Mouse (Mus musculus) myocyte (in vitro differentiated cells): ENCODE measurements around the gene Olfr279.

Experiments
- CEBPB ChIP-seq: IDR thresholded peaks from 2 replicates; pipeline ENCODE4 v1.6.1; 2011; ENCODE audit warnings: mild to moderate bottlenecking, moderate library complexity; ENCODE audit not compliant: poor library complexity, insufficient read depth, severe bottlenecking
- MAX ChIP-seq: IDR thresholded peaks from one replicate; pipeline ENCODE4 v1.6.1; 2011; ENCODE audit warnings: low read depth, mild to moderate bottlenecking, control low read depth
- MYOD1 ChIP-seq, 3 experiments: IDR thresholded peaks; one replicate each; pipeline ENCODE4 v1.6.1; 2011; ENCODE audit warnings: control low read depth in 2 of 3, low read depth in 2 of 3, mild to moderate bottlenecking in 2 of 3, moderate library complexity in 1 of 3; ENCODE audit not compliant: insufficient read length in 2 of 3, control insufficient read depth in 1 of 3
- MYOG ChIP-seq, 3 experiments: IDR thresholded peaks; one replicate each; pipeline ENCODE4 v1.6.1; 2011; ENCODE audit warnings: control low read depth in 2 of 3, low read depth in 2 of 3, mild to moderate bottlenecking in 2 of 3; ENCODE audit not compliant: insufficient read length in 2 of 3, control insufficient read depth in 1 of 3, insufficient read depth in 1 of 3
- POLR2A ChIP-seq: IDR thresholded peaks from one replicate; pipeline ENCODE4 v1.6.1; 2011; ENCODE audit warnings: low read depth, mild to moderate bottlenecking, control low read depth, moderate library complexity; ENCODE audit not compliant: insufficient read length
- POLR2AphosphoS2 ChIP-seq: IDR thresholded peaks from one replicate; pipeline ENCODE4 v1.6.1; 2011; ENCODE audit warnings: low read depth, control low read depth; ENCODE audit not compliant: insufficient read length
- REST ChIP-seq: IDR thresholded peaks from one replicate; pipeline ENCODE4 v1.6.1; 2011; ENCODE audit warnings: mild to moderate bottlenecking, control low read depth, moderate library complexity; ENCODE audit not compliant: insufficient read depth, insufficient read length
- TCF12 ChIP-seq: IDR thresholded peaks from one replicate; pipeline ENCODE4 v1.6.1; 2011; ENCODE audit warnings: mild to moderate bottlenecking, control low read depth; ENCODE audit not compliant: poor library complexity, insufficient read depth, severe bottlenecking
- TCF3 ChIP-seq: IDR thresholded peaks from one replicate; pipeline ENCODE4 v1.6.1; 2011; ENCODE audit warnings: low read depth, control low read depth; ENCODE audit not compliant: insufficient read length
- USF1 ChIP-seq: IDR thresholded peaks from one replicate; pipeline ENCODE4 v1.6.1; 2011; ENCODE audit warnings: low read depth, mild to moderate bottlenecking, control low read depth, moderate library complexity

GRCm38 (mm10) chr15:98514146-98514545, 21.9 kb downstream of the Olfr279 start:
- TF ChIP-seq POLR2A (no peak), MYOG (IDR thresholded peaks at IDR 0.05; ENCODE audit: control insufficient read depth in 1 of 3, insufficient read depth in 1 of 3, insufficient read length in 2 of 3, low read depth in 2 of 3) (no peak), MYOD1 (IDR thresholded peaks at IDR 0.05; ENCODE audit: control insufficient read depth in 1 of 3, insufficient read length in 2 of 3, low read depth in 2 of 3) (no peak), CEBPB (no peak), REST (no peak), MAX (no peak), POLR2AphosphoS2 (no peak), TCF3 (no peak), TCF12 (no peak), USF1 (peak; percentile 87)
